27 mouse cellular contexts compared by ENCODE assay signal in the genomic region with DNA sequence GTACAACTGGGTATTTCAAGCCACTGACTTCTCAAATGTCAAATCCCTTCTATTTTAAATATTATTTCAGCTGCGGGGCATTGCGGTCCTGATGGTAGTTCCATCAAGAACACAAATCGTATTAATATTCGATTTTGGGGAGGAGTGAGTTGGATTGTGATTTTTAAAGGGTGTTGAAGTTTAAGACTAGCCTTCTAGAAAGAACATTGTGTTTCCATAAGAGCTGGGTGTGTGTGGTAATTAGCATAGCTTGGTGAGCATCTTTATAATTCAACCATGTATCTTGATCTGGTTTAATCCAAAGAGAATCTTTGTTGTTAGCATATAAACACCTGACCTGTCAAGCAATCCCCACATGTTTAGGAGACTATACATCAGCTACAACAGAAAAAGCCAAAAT. TPM values are rescaled to one million over a fixed set of nuclear protein-coding genes. Genes with fewer than 3 reads are reported as not detected.
DNase-seq lines count a peak whose midpoint lies in the region; ATAC-seq and TF ChIP-seq lines count a peak whose summit lies in the region.
"Had no signal": no experiment of that assay in that cellular context is flagged by ENCODE, and none has a peak within 500 bp of the region (broad histone marks: within the 10 kb centered on the region; RNA-seq: fewer than 3 reads in every experiment).

No protein-coding gene starts in this region.

- 9% methylated on average over 4 of the region's 4 CpGs for WGBS in embryonic facial prominence, embryonic 11.5 days
- 8% methylated on average over 4 of the region's 4 CpGs for WGBS in embryonic facial prominence, embryonic 10.5 days
- 7% methylated on average over 4 of the region's 4 CpGs for WGBS in midbrain, embryonic 11.5 days
- WGBS in midbrain, postnatal 0 days = 11% methylated on average over 4 of the region's 4 CpGs

- ATAC-seq in embryonic facial prominence, embryonic 11.5 days (replicated peaks; ENCODE audit: insufficient number of reproducible peaks, low FRiP score, low TSS enrichment, low read depth) = no peak
- ATAC-seq in midbrain, embryonic 11.5 days (ENCODE audit: low FRiP score) = no peak
- ATAC-seq in midbrain, postnatal 0 days (ENCODE audit: low FRiP score) = no peak
- ATAC-seq: CD4-positive, CD25-positive, alpha-beta regulatory T cell, adult 4 months; forebrain, embryonic 13.5 days; forebrain, embryonic 16.5 days; hindbrain, postnatal 0 days; inflammation-experienced regulatory T-cells, adult 6 months; intestine, embryonic 16.5 days had no signal

- no peak overlapping the region for H3K4me3 ChIP-seq in embryonic facial prominence, embryonic 11.5 days (ENCODE audit: low read depth, low read length)
- no peak overlapping the region for H3K4me3 ChIP-seq in embryonic facial prominence, embryonic 10.5 days
- no peak overlapping the region for H3K4me3 ChIP-seq in midbrain, embryonic 11.5 days (ENCODE audit: low read depth, low read length)
- no peak overlapping the region for H3K4me3 ChIP-seq in midbrain, postnatal 0 days (ENCODE audit: low read depth, low read length)
- H3K4me3 ChIP-seq: embryonic facial prominence, embryonic 13.5 days; erythroblast, embryonic 14.5 days; forebrain, embryonic 13.5 days; gastrocnemius, adult 2 months; hindbrain, embryonic 13.5 days had no signal

- no peaks in the 10 kb centered on the region for H3K36me3 ChIP-seq in embryonic facial prominence, embryonic 11.5 days (replicated peaks; ENCODE audit: control insufficient read depth, insufficient read depth, low read depth, low read length)
- H3K36me3 ChIP-seq in embryonic facial prominence, embryonic 10.5 days (replicated peaks) = peaks cover 9% of the 10 kb centered on the region
- H3K36me3 ChIP-seq in midbrain, embryonic 11.5 days (ENCODE audit: control insufficient read depth, insufficient read depth, low read length) = no peaks in the 10 kb centered on the region
- no peaks in the 10 kb centered on the region for H3K36me3 ChIP-seq in midbrain, postnatal 0 days (ENCODE audit: insufficient read depth, low read length)
- H3K36me3 ChIP-seq: hindbrain, embryonic 13.5 days had no signal

- no peak overlapping the region for H3K4me2 ChIP-seq in embryonic facial prominence, embryonic 11.5 days (ENCODE audit: low read depth, low read length)
- no peak overlapping the region for H3K4me2 ChIP-seq in midbrain, embryonic 11.5 days
- no peak overlapping the region for H3K4me2 ChIP-seq in midbrain, postnatal 0 days (ENCODE audit: low read depth, low read length, poor library complexity, severe bottlenecking)
- H3K4me2 ChIP-seq: embryonic facial prominence, embryonic 13.5 days; forebrain, embryonic 13.5 days; heart, embryonic 11.5 days; hindbrain, embryonic 13.5 days had no signal

- no peaks in the 10 kb centered on the region for H3K9me3 ChIP-seq in embryonic facial prominence, embryonic 11.5 days (replicated peaks; ENCODE audit: control insufficient read depth, low read length)
- H3K9me3 ChIP-seq in embryonic facial prominence, embryonic 10.5 days = no peaks in the 10 kb centered on the region
- no peaks in the 10 kb centered on the region for H3K9me3 ChIP-seq in midbrain, embryonic 11.5 days (ENCODE audit: control insufficient read depth, low read length)
- H3K9me3 ChIP-seq in midbrain, postnatal 0 days (ENCODE audit: low read length) = no peaks in the 10 kb centered on the region
- H3K9me3 ChIP-seq: embryonic facial prominence, embryonic 13.5 days; forebrain, embryonic 13.5 days; hindbrain, embryonic 13.5 days had no signal

- H3K27ac ChIP-seq in embryonic facial prominence, embryonic 11.5 days (replicated peaks; ENCODE audit: low read depth, low read length) = no peak overlapping the region
- H3K27ac ChIP-seq in embryonic facial prominence, embryonic 10.5 days (replicated peaks) = no peak overlapping the region
- H3K27ac ChIP-seq in midbrain, embryonic 11.5 days (ENCODE audit: low read depth, low read length) = no peak overlapping the region
- no peak overlapping the region for H3K27ac ChIP-seq in midbrain, postnatal 0 days (ENCODE audit: low read depth, low read length)
- H3K27ac ChIP-seq: embryonic facial prominence, embryonic 13.5 days; forebrain, embryonic 13.5 days; gastrocnemius, adult 2 months; hindbrain, postnatal 0 days had no signal

- H3K27me3 ChIP-seq in embryonic facial prominence, embryonic 11.5 days (ENCODE audit: control insufficient read depth, insufficient read depth, low read length) = peaks cover 24% of the 10 kb centered on the region
- H3K27me3 ChIP-seq in embryonic facial prominence, embryonic 10.5 days (replicated peaks; ENCODE audit: low read depth, poor library complexity, severe bottlenecking) = peaks cover 100% of the 10 kb centered on the region
- peaks cover 94% of the 10 kb centered on the region for H3K27me3 ChIP-seq in midbrain, embryonic 11.5 days (ENCODE audit: control insufficient read depth, insufficient read depth, low read length)
- peaks cover 80% of the 10 kb centered on the region for H3K27me3 ChIP-seq in midbrain, postnatal 0 days (ENCODE audit: insufficient read depth, low read length)

- DNase-seq in embryonic facial prominence, embryonic 11.5 days (ENCODE audit: low spot score) = peak; percentile 26
- DNase-seq in embryonic facial prominence, embryonic 10.5 days (ENCODE audit: low spot score) = no peak
- DNase-seq in midbrain, embryonic 11.5 days (ENCODE audit: low spot score, missing footprints) = peak; percentile 93
- no peak for DNase-seq in midbrain, postnatal 0 days (ENCODE audit: low spot score)
- peak; percentile 46 for DNase-seq in brain, embryonic 14.5 days (ENCODE audit: low read depth)
- no peak for DNase-seq in thymus, postnatal 4 days
- DNase-seq: adrenal gland, adult 2 months; adrenal gland, postnatal 14 days; cerebellum, adult 11-12 months; cerebellum, adult 8-10 months; cerebellum, postnatal 36 days; gastrocnemius, adult 2 months; gastrocnemius, postnatal 14 days; heart, adult 11 months had no signal

- peaks cover 3% of the 10 kb centered on the region; the same call in 1 of the 2 replicates for H3K4me1 ChIP-seq in embryonic facial prominence, embryonic 11.5 days (ENCODE audit: control insufficient read depth, insufficient read depth, low read length)
- H3K4me1 ChIP-seq in embryonic facial prominence, embryonic 10.5 days = peaks cover 77% of the 10 kb centered on the region
- H3K4me1 ChIP-seq in midbrain, embryonic 11.5 days (ENCODE audit: control insufficient read depth, insufficient read depth, low read length) = 0 out of 2 replicates have a peak, but pooled peaks cover 2% of the 10 kb centered on the region
- no peaks in the 10 kb centered on the region for H3K4me1 ChIP-seq in midbrain, postnatal 0 days (ENCODE audit: insufficient read depth, low read length)

- TF ChIP-seq POLR2A in brain, embryonic 14.5 days (IDR thresholded peaks at IDR 0.05; ENCODE audit: borderline replicate concordance, extremely low read depth, insufficient read depth, insufficient read length, poor library complexity, severe bottlenecking) = no peak

- no peak for TF ChIP-seq CTCF in midbrain, postnatal 0 days (IDR thresholded peaks at IDR 0.05)
- TF ChIP-seq CTCF in brain, embryonic 14.5 days (IDR thresholded peaks at IDR 0.05; ENCODE audit: borderline replicate concordance, extremely low read depth, insufficient read depth, insufficient read length) = no peak

- no peak overlapping the region for H3K9ac ChIP-seq in embryonic facial prominence, embryonic 11.5 days (replicated peaks; ENCODE audit: low read length)
- no peak overlapping the region for H3K9ac ChIP-seq in midbrain, embryonic 11.5 days (ENCODE audit: low read length)
- H3K9ac ChIP-seq in midbrain, postnatal 0 days (replicated peaks; ENCODE audit: low read length, poor library complexity, severe bottlenecking) = no peak overlapping the region
- H3K9ac ChIP-seq: embryonic facial prominence, embryonic 13.5 days; forebrain, embryonic 13.5 days; hindbrain, embryonic 13.5 days had no signal

RNA-seq across cellular contexts. Expression of a gene that starts 24.9 kb away (rescaled TPM):
- polyA plus RNA-seq in embryonic facial prominence, embryonic 11.5 days (2014; fragmentation: Nextera tagmentation; extraction: Ambion mirVana) = 7.7 and 8.4 TPM in 2 replicates
- polyA plus RNA-seq in embryonic facial prominence, embryonic 10.5 days (2016; fragmentation: Nextera tagmentation; extraction: Ambion mirVana) = 8.3 and 8.5 TPM in 2 replicates
- 3.0 and 4.7 TPM in 2 replicates for polyA plus RNA-seq in midbrain, embryonic 11.5 days (2014; fragmentation: Nextera tagmentation; extraction: Ambion mirVana)
- 1.3 and 4.0 TPM in 2 replicates for total RNA-seq in midbrain, postnatal 0 days (2014; rRNA removed)
- polyA plus RNA-seq in midbrain, postnatal 0 days (2015; fragmentation: Nextera tagmentation; extraction: Ambion mirVana) = 1.3 and 2.0 TPM in 2 replicates
- polyA plus RNA-seq in brain, embryonic 14.5 days (2012; rRNA removed) = 5.2 and 19.9 TPM in 2 replicates
- total RNA-seq: gastrocnemius, postnatal 14 days; hematopoietic stem cell, adult 5-6 weeks; MEL had no signal
- polyA plus RNA-seq: erythroblast, embryonic 14.5 days; heart, postnatal 0 days; inflammation-experienced regulatory T-cells, adult 6 months had no signal

Comparison
In these comparisons a context has a peak if more than half of its experiments do, and no peak if none do; other contexts are left out.
1. DNase-seq: peak in embryonic facial prominence, embryonic 11.5 days (single experiment), midbrain, embryonic 11.5 days (single experiment) and brain, embryonic 14.5 days (single experiment); none in embryonic facial prominence, embryonic 10.5 days (single experiment), midbrain, postnatal 0 days (single experiment) and thymus, postnatal 4 days (single experiment).